Mouse (Mus musculus): ENCODE measurements around the gene Tyr.
"Not testable (repeated sequence)": the region's sequence is repeated elsewhere in the genome, so short reads cannot be mapped to it uniquely, and the experiment has no call there.

Tyr gene

GRCm38 (mm10) chr7:87493412-87493811, at the start of gene Tyr:
Gene Tyr (minus strand): TSS chr7:87493512.
- no peak for DNase-seq (ENCODE audit: low spot score in 2 of 2)

DNA sequence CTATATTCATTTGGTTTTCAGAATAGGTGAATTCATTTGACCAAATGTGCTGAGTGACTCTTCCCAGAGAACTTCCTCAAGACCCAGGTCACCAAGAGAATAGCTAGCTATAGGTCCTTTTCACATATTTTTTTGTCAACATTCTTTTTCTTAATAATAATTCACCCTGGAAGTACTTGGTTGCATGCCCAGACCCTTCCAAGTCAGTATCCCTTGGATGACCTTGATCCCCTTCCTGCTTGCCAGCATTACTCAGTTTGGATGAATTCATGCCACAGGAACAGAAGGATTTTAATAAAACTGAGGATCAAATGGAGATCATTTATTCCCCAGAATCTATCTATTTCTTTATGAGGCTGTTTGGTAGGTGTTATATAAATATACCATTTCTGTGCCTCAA, 45.7 kb upstream of the Tyr start:
- no peak for DNase-seq (ENCODE audit: low spot score in 2 of 2)

DNA sequence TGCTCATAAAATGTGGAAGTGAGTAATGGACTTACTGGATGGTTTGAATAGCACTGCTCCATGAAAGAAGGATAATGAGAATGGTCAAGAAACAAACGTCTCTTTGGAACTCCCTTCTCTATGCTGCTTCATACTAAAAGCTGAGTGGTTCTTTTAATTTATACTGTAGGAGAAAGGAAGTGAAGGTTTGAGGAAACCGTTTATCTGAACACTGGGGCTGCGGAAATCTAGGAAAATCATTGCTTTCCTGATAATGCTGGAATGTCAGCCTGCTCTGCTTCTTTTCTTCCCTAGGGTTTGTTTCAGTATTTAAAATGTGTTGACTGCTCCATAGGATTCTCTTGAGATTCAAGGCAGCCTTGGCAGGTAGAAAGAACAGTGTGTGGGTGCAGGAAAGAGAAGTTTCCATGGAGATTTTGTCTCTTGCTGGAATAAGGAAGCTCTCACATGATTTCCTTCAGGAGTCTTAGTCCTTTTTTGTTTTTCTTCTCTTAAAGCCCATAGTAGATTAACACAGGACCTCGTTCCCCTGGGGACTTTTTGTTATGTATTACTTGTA, 891 bp upstream of the Tyr start:
- DNase-seq (ENCODE audit: low spot score in 2 of 2) = peak; percentile 36 to 48

DNA sequence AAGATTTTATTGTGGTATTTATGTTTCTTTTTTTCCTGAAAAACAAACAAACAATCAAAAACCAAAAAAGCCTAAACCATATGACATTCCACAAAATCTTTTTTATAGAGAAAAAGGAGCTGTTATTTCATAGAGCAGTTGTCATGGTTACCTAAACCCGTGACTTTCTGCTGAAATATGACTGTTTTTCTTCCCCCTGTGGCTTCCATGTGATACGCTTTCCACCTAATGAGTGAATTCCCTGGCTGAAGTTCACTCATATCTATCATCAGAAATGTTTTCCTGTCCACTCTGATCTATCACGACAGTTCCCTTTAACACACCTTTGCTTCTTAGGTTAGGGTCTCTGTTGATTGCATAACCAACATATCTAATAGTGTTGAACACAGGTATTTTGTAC, 5.3 kb downstream of the Tyr start:
- DNase-seq (ENCODE audit: low spot score in 2 of 2) = no peak

- no peak for DNase-seq (ENCODE audit: low spot score in 2 of 2)
These were observed 80.0 kb downstream of the Tyr start for GRCm38 (mm10) chr7:87413271-87413670.

GRCm38 (mm10) chr7:87411373-87411772, 81.9 kb downstream of the Tyr start:
- DNase-seq (ENCODE audit: low spot score in 2 of 2) = not testable (repeated sequence)

- DNase-seq (ENCODE audit: low spot score in 2 of 2) = no peak
These were observed 96.3 kb downstream of the Tyr start for GRCm38 (mm10) chr7:87397023-87397422.

- DNase-seq (ENCODE audit: low spot score in 2 of 2) = no peak
These were observed 118.4 kb downstream of the Tyr start for GRCm38 (mm10) chr7:87374935-87375334.

Measured in left cerebral cortex, adult 9 months (tissue).